Mouse (Mus musculus) layer of hippocampus, postnatal 10 days (tissue): ENCODE results near the gene A630010A05Rik. TPM values are rescaled to one million over a fixed set of nuclear protein-coding genes. Genes with fewer than 3 reads are reported as not detected.
"Not testable (repeated sequence)": the region's sequence is repeated elsewhere in the genome, so short reads cannot be mapped to it uniquely, and the experiment has no call there.

Experiments
- DNase-seq, 2 experiments: peaks; one replicate each; pipeline ENCODE4 v3.0.0; 2021; ENCODE audit warnings: low spot score in 2 of 2
- long read RNA-seq: library from polyadenylated mRNA; stranded (forward); transcript quantifications from one replicate; pipeline ENCODE4 v2.0.0, GENCODE M21; 2023
- total RNA-seq, 2 experiments: library from RNA; stranded (reverse); gene quantifications; 2 replicates each; pipeline ENCODE4 v1.2.3; 2021

A630010A05Rik gene
- total RNA-seq, result not detected
- long read RNA-seq, result 0 reads

DNA sequence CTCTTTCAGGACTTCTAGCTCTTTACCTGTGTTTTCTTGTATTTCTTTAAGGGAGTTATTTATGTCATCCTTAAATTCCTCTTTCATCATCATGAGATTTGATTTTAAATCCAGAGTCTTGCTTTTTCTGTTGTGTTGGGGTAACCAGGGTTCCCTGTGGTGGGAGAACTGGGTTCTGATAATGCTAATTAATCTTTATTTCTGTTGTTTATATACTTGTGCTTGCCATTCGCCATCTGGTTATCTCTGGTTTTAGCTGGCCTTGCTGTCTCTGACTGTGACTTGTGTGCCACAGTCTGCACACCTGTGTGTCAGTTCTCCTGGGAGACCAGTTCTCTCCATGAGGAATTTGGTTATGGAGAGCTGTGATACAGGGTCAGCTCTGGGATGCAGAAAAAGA lies at the start of gene A630010A05Rik:
A630010A05Rik (plus strand) TSS at position 301 of the 400 bp plus-strand sequence.
- DNase-seq, result no peak

DNA sequence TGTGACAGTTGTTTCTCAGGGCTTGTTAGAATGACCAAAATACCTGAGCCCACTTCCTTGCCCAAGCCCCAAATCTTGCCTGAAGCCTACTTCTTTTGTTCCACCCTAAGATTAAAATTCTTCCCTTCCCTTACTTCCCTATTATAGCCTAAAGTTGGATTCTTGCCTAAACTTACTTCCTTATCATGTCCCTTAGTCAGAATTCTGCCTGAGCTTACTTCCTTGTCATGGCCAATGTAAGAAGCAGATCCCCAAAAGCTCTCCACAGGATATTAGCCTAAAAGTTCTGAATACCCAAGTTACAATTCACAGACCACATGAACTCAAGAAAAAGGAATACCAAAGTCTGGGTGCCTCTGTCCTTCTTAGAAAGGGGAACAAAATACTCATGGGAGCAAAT lies 26.4 kb upstream of the A630010A05Rik start:
- DNase-seq, result no peak

DNA sequence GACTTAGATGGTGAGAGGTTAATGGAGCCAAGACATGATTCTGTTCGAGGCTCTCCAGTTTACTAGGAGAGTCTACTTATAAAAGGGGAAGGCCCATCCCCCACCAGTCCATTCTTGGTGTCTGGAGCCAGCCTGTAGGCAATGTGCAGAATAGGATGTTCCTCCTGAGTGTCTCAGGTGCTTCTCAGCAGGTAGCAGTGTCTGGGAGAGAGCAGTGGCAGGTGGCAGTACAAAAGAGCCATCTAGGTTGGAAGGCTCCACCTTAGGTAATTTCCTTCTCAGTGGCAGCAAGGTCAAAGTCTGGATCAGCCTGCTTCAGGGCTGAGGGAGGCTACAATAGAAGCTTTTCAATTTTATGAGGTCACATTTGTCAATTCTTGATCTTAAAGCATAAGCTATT lies 4.9 kb upstream of the A630010A05Rik start:
- not testable (repeated sequence) for DNase-seq

Other genes starting within 250 kb of the A630010A05Rik start
- 10 to 100 TPM; 48.1 to 58.8 TPM for gene Fopnl, start 244.9 kb upstream of the A630010A05Rik start, total RNA-seq
- gene Abcc1, start 200.8 kb upstream of the A630010A05Rik start, total RNA-seq, result 10 to 100 TPM; 17.7 to 20.4 TPM